ENCODE assay signal across 10 mouse cellular contexts in genomic region chr14:121713166-121713829, GRCm38 (mm10).
DNase-seq lines count a peak whose midpoint lies in the region; ATAC-seq lines count a peak whose summit lies in the region.
"Had no signal": no experiment of that assay in that cellular context is flagged by ENCODE, and none has a peak within 500 bp of the region (broad histone marks: within the 10 kb centered on the region; RNA-seq: fewer than 3 reads in every experiment).

No protein-coding gene starts in this region.

- H3K4me2 ChIP-seq in kidney, embryonic 16.5 days (replicated peaks; ENCODE audit: low read depth, low read length), result no peak overlapping the region
- no peak overlapping the region for H3K4me2 ChIP-seq in forebrain, embryonic 14.5 days (ENCODE audit: low read length)
- H3K4me2 ChIP-seq in midbrain, embryonic 12.5 days (replicated peaks), result peak overlapping the region; percentile 21; the same call in 1 of the 2 replicates

- H3K27me3 ChIP-seq in kidney, embryonic 16.5 days (ENCODE audit: insufficient read depth, low read length), result no peaks in the 10 kb centered on the region
- no peaks in the 10 kb centered on the region for H3K27me3 ChIP-seq in forebrain, embryonic 14.5 days (replicated peaks; ENCODE audit: control insufficient read depth, insufficient read depth, low read length)
- H3K27me3 ChIP-seq in midbrain, embryonic 12.5 days, result peaks cover 13% of the 10 kb centered on the region; the same call in 1 of the 2 replicates

- DNase-seq in kidney, postnatal 36 days, result no peak
- peak; percentile 62 for DNase-seq in embryo, embryonic 10 days (ENCODE audit: low spot score)
- DNase-seq in forebrain, embryonic 14.5 days (ENCODE audit: low spot score), result peak; percentile 70
- no peak for DNase-seq in thymus, postnatal 10 days (ENCODE audit: low spot score in 2 of 2)
- DNase-seq in cerebellum, adult 11 months, result no peak
- DNase-seq: adrenal gland, postnatal 25 days; thymus, postnatal 36 days had no signal

- 30% methylated on average over 7 of the region's 7 CpGs for WGBS in kidney, embryonic 16.5 days
- WGBS in forebrain, embryonic 14.5 days, result 5% methylated on average over 7 of the region's 7 CpGs
- 6% methylated on average over 7 of the region's 7 CpGs for WGBS in midbrain, embryonic 12.5 days

- no peaks in the 10 kb centered on the region for H3K9me3 ChIP-seq in kidney, embryonic 16.5 days (ENCODE audit: low read length)
- H3K9me3 ChIP-seq in forebrain, embryonic 14.5 days (replicated peaks; ENCODE audit: control insufficient read depth, low read length), result no peaks in the 10 kb centered on the region
- H3K9me3 ChIP-seq in midbrain, embryonic 12.5 days, result no peaks in the 10 kb centered on the region

- ATAC-seq in kidney, embryonic 16.5 days (ENCODE audit: low FRiP score, low TSS enrichment), result peak; percentile 88
- ATAC-seq in forebrain, embryonic 14.5 days, result peak; percentile 89
- peak; percentile 88 for ATAC-seq in midbrain, embryonic 12.5 days (ENCODE audit: low FRiP score, low read depth)
- no peak for ATAC-seq in activated CD4-positive, CD25-positive, alpha-beta regulatory T cell, adult 4 months

- peak overlapping the region; percentile 64; the same call in 1 of the 2 replicates for H3K27ac ChIP-seq in kidney, embryonic 16.5 days (ENCODE audit: low read length)
- H3K27ac ChIP-seq in forebrain, embryonic 14.5 days (ENCODE audit: low read depth, low read length), result no peak overlapping the region
- H3K27ac ChIP-seq in midbrain, embryonic 12.5 days (replicated peaks), result peak overlapping the region; percentile 70

- H3K36me3 ChIP-seq in kidney, embryonic 16.5 days (ENCODE audit: insufficient read depth, low read length), result no peaks in the 10 kb centered on the region
- no peaks in the 10 kb centered on the region for H3K36me3 ChIP-seq in forebrain, embryonic 14.5 days (ENCODE audit: control insufficient read depth, insufficient read depth, low read length)
- no peaks in the 10 kb centered on the region for H3K36me3 ChIP-seq in midbrain, embryonic 12.5 days

- peaks cover 19% of the 10 kb centered on the region for H3K4me1 ChIP-seq in kidney, embryonic 16.5 days (ENCODE audit: insufficient read depth, low read length)
- H3K4me1 ChIP-seq in forebrain, embryonic 14.5 days (ENCODE audit: control insufficient read depth, insufficient read depth, low read length), result peaks cover 9% of the 10 kb centered on the region
- peaks cover 28% of the 10 kb centered on the region for H3K4me1 ChIP-seq in midbrain, embryonic 12.5 days

- H3K4me3 ChIP-seq in kidney, embryonic 16.5 days (ENCODE audit: low read length), result no peak overlapping the region
- H3K4me3 ChIP-seq in forebrain, embryonic 14.5 days (ENCODE audit: low read depth, low read length), result no peak overlapping the region
- no peak overlapping the region for H3K4me3 ChIP-seq in midbrain, embryonic 12.5 days

- no peak overlapping the region for H3K9ac ChIP-seq in kidney, embryonic 16.5 days (replicated peaks; ENCODE audit: low read length)
- H3K9ac ChIP-seq in forebrain, embryonic 14.5 days (ENCODE audit: low read length), result no peak overlapping the region
- H3K9ac ChIP-seq in midbrain, embryonic 12.5 days (replicated peaks), result no peak overlapping the region

Comparison
In these comparisons a context has a peak if more than half of its experiments do, and no peak if none do; other contexts are left out.
1. DNase-seq: peak in embryo, embryonic 10 days (single experiment) and forebrain, embryonic 14.5 days (single experiment); none in kidney, postnatal 36 days (0 of 2), thymus, postnatal 10 days (0 of 2) and cerebellum, adult 11 months (single experiment).